ENCODE assay signal across 19 mouse cellular contexts in genomic region chr3:145559675-145560074, GRCm38 (mm10).
"Had no signal": no experiment of that assay in that cellular context is flagged by ENCODE, and none has a peak within 500 bp of the region (broad histone marks: within the 10 kb centered on the region; RNA-seq: fewer than 3 reads in every experiment).

No protein-coding gene starts in this region.

- H3K36me3 ChIP-seq: midbrain, embryonic 10.5 days; midbrain, embryonic 12.5 days; neural tube, embryonic 13.5 days; neural tube, embryonic 15.5 days had no signal

- H3K9ac ChIP-seq: lung, embryonic 14.5 days; midbrain, embryonic 12.5 days; neural tube, embryonic 13.5 days; neural tube, embryonic 15.5 days had no signal

- H3K27me3 ChIP-seq: midbrain, embryonic 12.5 days; neural tube, embryonic 13.5 days; neural tube, embryonic 15.5 days had no signal

- H3K4me3 ChIP-seq: midbrain, embryonic 10.5 days; midbrain, embryonic 12.5 days; myocyte; neural tube, embryonic 13.5 days; neural tube, embryonic 15.5 days had no signal

- H3K27ac ChIP-seq: midbrain, embryonic 10.5 days; midbrain, embryonic 12.5 days; neural tube, embryonic 13.5 days; neural tube, embryonic 15.5 days had no signal

- H3K4me1 ChIP-seq: midbrain, embryonic 10.5 days; midbrain, embryonic 12.5 days; neural tube, embryonic 13.5 days; neural tube, embryonic 15.5 days had no signal

- ATAC-seq: midbrain, embryonic 16.5 days had no signal

- H3K4me2 ChIP-seq: lung, embryonic 14.5 days; midbrain, embryonic 12.5 days; neural tube, embryonic 13.5 days; neural tube, embryonic 15.5 days had no signal

- H3K9me3 ChIP-seq: midbrain, embryonic 10.5 days; midbrain, embryonic 12.5 days; neural tube, embryonic 15.5 days had no signal

- DNase-seq: lung, adult 18-20 months; lung, embryonic 14.5 days; lung, postnatal 10 days; lung, postnatal 4 days; midbrain, embryonic 14.5 days; retina, postnatal 1 day; right cerebral cortex, adult 18-20 months; right cerebral cortex, postnatal 25 days; right cerebral cortex, postnatal 4 days; spleen, adult 18-20 months; thymus, adult 18-20 months; thymus, postnatal 14 days; thymus, postnatal 36 days had no signal
